Mouse (Mus musculus) small intestine, adult 2 months (tissue): ENCODE results near the gene Pkdcc.

Experiments used
- CTCF ChIP-seq: fragments of 200-500 bp; IDR thresholded peaks from 2 replicates; pipeline ENCODE4 v1.5.1; 2012; ENCODE audit warnings: low read depth, mild to moderate bottlenecking, control low read depth, inconsistent platforms, low read length, moderate library complexity, mixed read lengths; ENCODE audit not compliant: insufficient replicate concordance, insufficient read length; ENCODE audit errors: extremely low read depth
- POLR2A ChIP-seq: fragments of 200-500 bp; IDR thresholded peaks from 2 replicates; pipeline ENCODE4 v1.6.1; 2012; ENCODE audit warnings: low read depth, mild to moderate bottlenecking, control low read depth, inconsistent platforms, low read length, moderate library complexity

DNA sequence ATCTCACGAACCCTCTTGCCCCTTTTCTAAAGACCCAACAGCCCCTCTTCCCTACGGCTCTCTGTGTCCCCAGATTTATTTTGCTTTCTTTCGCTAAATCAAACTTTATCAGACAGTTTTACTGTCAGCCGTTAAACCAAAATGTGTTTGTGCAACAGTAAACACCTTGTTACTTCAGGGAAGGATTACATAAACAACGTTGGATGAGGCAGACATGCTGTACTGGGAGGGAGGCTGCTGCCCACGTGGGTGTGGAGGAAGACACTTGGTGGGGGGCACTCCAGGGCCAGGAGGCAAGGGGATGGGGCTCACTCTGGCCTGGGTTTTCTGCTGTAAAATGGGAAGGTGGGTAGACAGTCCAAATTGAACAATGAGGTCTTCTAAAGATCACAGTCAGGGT lies 32.3 kb upstream of the Pkdcc start:
- TF ChIP-seq CTCF (no peak), POLR2A (no peak)
